Mouse (Mus musculus) heart, postnatal 0 days (tissue): ENCODE results near the gene Gfra4.

Experiments
- CTCF ChIP-seq: IDR thresholded peaks from 2 replicates; pipeline ENCODE4 v1.5.1; 2016; ENCODE audit warnings: antibody characterized with exemption, control low read depth, low read depth
- EP300 ChIP-seq: IDR thresholded peaks from 2 replicates; pipeline ENCODE4 v1.6.1; 2016; ENCODE audit warnings: antibody characterized with exemption, low read depth

GRCm38 (mm10) chr2:131044354-131044852, 1.5 kb upstream of the Gfra4 start:
- TF ChIP-seq CTCF (peak; percentile 21), EP300 (no peak)
